Mouse (Mus musculus) ovary, adult 18-20 months (tissue): ENCODE results near the gene Abcc1.

Experiments used
- DNase-seq: peaks from one replicate; pipeline ENCODE4 v3.0.0; 2022; ENCODE audit warnings: low spot score, mixed read lengths

Gene Abcc1

DNA sequence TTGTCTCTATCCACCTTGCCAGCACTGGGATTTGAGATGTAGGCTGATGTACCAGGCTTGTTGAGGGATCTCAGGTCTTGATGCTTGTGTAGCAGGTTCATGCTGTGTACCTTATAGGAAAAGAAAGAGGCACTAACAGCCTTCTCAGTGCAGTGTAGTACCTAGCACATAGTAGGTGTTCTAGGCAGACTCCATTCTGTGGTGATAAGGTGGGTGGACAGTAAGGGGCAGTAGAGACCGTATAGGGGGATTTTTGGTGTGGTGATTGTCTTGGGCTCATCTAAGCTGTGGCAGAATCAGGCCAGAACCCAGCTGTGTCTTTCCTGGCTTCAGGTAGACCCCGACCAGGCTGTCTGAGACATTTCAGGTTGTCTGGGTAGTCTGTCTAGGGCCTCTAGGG is 15.0 kb downstream of the Abcc1 start:
- DNase-seq: no peak

DNA sequence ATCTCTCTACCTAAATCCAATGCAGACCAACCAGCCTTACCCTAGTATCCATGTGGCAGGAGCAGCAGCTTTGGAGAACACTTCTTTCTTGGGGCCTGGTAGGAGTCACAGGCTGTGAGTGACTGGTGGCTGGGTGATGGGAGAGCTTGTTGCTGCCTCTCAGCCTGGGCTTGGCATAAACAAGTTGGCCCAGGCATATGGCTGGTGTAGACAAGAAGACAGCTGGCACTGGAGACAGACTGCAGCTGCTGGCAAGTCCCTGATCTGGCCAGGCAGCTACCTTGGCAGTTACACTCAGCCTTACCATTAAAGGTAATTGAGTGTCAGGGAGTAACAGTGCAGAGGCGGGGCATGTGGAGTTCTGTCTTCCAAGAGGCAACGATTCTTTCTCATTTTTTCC is 16.0 kb downstream of the Abcc1 start:
- DNase-seq: peak; percentile 19

DNA sequence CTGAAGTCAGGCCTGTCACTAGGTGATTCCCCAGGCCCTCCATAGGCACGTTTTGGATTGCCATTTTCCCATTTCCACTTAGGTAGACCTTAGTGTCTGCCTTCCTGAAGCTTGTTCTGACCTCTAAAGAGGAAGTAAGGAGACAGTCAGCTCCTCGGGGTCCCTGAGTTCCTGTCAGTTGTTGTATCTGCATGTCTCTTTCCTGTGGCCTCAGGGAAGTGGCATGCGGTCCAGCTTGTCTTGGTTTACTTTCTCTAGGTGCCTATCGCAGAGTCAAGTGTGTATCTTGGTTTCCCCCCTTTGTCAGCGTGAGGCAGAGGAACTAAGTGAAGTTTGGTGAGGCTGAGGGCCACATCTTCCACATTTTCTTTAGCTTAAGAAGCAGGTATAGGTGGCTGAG is 17.3 kb downstream of the Abcc1 start:
- DNase-seq: no peak

DNA sequence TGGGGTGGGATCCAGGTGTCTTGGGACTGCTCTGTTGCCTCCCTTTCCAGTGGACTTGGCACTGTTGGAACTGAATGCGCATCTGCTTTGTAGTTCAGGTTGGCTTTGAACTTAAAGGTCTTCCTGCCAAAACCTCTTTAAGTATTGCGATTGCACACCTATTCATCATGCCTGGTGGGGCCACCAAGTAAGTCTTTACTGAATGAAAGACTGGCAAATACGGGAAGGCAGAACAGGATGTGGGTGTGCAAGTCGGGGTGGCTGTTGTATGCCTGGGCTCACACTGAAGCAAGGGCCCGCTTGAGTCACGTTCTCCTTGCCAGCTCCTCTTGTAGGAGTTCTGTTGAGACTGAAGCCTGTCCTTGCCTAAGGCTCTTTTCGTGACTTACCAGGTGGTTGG is 18.5 kb downstream of the Abcc1 start:
- no peak for DNase-seq

DNA sequence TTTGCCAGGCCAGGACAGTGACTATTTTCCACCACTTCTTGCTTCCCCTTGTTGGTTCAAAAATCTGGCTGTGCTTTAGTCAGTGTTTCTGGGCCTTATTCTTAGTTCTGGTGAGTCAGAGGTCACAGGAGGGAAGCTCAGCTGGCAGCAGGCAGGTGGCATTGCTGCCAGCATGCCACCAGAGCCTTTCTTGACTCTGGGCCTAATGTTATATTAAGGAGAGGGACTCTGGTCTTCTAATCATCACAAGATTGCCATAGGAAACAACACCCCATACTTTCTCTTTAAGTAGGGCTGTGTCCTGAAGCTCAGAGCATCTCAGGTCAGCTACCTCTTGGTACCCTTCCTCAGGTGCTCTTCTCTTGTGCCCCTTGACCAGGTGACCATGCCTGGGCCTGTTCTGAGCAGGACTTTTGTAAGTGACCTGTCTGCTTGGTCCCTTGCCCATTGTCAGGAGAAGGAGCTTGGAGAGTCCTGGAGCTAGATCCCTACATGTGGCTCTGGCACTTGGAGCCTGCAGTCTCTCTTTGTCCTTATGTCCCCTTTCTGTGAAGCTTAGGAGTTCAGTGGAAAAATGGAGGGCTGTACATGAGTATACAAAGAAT is 19.8 kb downstream of the Abcc1 start:
- no peak for DNase-seq

DNA sequence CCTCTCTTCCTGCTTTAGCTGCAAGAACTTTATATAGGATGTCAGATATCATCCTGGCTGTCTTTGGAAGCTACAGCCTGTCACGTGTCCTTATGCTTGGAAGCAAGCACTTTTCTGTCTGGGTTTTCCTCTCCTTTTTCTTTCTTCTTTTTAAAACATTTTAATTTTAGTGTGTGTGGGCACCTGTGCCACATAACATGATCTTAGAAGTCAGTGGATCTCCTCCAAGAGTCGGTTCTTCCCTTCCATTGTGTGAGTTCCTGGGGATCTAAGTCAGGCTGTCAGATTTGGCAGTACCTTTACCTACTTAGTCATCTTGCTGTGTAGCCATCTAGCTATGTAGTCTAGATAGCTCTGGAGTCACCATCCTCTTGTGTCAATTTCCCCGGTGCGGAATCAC is 37.9 kb downstream of the Abcc1 start:
- DNase-seq: no peak

DNA sequence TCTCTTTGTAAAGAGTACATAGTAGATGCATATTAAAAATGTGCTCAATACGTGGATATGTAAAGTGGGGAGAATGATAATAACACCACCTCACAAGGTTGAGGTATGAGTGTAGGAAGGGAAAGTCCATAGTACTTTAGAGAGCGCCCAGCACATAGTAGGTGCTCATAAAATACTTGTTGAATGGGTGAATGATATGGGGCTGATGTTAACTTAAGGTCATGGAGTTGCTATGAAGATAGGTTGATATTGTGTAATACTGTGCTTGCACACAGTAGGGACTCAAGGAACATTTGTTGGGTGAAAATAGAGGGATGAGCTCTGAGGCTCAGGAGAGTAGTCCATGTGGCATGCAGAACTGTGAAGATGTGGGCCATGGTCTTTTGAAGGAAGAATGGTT is 42.1 kb downstream of the Abcc1 start:
- no peak for DNase-seq

DNA sequence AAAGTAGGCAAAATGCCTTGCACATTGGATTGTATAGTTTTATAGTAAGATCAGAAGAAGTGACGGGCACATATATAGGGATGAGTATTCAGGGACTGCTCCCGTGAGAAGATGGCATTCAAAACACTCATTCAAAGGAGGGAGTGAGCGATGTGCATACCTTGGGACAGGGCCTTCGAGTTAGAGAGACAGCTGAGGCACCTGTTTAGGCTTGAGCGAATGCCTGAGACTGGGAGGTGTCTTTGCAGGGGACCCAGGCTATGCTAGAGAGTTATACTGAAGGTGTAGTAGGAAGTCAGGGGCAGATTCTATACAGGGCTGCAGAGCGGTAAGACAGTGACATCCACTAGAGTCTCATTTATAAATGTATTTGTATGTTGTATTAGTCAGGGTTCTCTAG is 44.3 kb downstream of the Abcc1 start:
- no peak for DNase-seq

DNA sequence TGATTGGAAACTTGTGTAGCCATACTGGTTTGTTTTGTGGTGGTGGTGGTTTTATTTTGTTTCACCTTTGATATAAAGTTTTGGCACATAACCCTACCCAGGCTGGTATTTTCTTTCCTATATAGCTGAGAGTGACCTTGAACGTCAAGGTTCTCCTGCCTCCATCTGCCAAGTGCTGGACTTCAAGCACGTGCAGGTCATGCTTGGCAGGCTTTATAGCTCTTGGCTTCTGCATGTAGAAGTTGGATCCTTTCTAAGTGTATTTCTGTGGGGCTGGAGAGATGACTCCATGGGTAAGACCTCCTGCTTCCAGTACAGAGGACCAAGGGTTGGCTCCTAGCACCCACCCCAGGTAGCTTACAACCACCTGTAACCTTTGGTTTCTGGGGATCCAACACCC is 47.8 kb downstream of the Abcc1 start:
- DNase-seq: no peak

DNA sequence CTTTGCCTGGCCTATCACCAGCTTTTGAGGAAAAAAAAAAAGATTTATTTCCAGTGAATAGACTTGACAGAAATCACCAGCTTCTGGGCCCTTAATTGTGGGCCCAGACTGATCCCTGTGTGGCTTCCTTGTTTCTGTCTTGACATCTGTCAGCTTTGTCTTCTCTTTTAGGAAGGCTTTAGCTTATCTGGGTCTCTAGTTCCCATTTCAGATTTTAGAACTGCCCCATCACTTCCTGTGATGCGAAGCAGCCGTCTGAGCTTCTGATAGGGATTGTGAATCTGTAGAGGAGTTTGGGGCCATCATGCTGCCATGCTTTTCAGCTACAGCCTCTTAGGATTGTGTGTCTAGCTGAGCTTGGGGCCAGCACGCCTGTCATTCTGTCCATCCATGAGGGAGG is 48.4 kb downstream of the Abcc1 start:
- DNase-seq: no peak

DNA sequence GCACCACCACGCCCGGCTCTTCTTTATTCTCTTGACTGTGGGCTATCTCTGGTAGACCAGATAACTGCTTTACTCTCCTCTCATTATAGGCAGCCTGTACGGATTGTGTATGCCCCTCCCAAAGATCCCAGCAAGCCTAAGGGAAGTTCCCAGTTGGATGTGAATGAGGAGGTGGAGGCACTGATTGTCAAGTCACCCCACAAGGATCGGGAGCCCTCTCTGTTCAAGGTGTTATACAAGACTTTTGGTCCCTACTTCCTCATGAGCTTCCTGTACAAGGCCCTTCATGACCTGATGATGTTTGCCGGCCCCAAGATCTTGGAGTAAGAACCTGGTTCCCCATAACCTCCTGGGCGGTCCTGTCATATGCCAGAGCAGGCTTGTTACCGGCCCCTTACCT is 49.3 kb downstream of the Abcc1 start:
- DNase-seq: no peak

DNA sequence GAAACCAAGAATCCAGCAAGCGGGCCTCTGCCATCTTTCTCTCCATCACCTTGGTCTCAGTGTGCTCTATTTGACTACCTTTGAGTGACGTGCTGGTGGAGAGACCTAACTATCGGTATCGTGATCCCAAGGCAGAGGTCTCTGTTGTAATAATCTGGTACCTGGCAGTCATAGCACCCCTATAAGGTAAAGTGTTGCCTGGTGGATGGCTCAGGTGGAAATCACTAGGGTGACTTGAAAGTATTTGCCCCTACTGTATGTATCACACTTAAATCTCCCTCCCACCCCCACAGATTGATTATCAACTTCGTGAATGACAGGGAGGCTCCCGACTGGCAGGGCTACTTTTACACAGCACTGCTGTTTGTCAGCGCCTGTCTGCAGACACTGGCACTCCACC is 49.8 kb downstream of the Abcc1 start:
- DNase-seq: no peak

DNA sequence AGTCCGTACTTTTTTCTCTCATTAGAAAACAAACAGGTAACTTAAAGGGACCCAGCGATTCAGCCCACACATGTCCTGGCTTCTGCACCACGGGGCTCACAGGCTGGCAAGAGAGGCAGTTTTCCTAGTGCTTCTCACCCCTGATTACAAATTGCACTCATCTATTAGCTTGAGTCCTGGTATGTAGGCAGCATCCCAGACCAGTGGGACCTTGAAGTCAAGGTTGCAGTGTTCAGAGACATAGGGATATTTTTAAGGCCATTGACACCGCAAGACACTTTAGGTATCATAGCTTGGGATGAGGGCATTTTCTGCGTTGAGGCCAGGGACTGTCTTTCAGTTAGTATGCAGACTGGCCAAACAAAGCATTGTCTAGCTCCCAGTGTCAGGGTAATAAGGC is 51.2 kb downstream of the Abcc1 start:
- no peak for DNase-seq

DNA sequence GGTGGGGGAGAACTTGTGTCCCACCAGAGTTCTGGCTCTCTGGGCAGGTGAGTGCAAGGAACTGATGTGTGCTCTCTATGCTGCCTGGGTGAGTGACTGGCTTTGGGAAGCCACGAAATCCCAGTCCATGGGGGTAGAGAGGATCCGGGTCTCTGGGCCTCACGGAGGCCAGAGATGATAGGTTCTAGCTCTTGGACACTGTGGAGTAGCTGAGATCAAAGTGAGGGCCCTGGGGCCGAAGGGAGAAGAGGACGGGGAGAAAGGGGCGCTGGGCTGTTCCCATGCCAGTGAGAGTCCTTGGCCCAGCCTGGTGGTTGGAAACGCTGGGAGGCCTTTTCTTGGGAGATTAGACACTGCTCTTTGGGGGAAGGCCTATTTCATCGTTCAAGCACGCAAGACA is 53.8 kb downstream of the Abcc1 start:
- no peak for DNase-seq

DNA sequence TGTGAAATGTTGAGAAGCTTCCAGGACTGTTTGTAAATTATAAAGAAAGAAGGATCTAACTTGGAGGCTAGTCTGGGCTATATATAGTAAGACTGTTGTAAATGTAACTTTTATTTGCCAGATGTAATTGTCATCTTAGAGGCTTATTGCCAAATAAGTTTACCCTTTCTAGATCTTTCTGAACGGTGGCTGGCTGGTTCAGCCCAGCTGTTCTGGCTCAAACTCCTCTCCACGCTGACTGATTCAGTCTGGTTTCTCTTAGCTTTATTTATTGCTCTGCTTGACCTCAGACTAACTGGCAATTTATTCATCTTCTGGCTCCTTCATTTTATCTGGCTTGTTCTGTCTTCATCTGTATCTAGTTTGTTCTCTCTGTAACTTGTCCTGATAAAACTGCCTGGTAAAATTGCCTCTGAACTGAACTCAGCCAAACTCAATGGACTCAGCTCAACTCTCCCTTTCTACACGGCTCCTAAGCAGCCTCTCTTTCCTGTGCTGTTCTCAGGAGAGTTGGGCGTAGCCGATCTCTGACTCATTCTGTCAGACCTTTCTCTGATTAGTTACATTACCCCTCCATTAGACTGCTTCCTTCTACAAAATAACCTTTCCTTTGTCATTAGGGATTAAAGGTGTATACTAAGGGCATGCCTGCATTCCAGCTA is 55.7 kb downstream of the Abcc1 start:
- no peak for DNase-seq

DNA sequence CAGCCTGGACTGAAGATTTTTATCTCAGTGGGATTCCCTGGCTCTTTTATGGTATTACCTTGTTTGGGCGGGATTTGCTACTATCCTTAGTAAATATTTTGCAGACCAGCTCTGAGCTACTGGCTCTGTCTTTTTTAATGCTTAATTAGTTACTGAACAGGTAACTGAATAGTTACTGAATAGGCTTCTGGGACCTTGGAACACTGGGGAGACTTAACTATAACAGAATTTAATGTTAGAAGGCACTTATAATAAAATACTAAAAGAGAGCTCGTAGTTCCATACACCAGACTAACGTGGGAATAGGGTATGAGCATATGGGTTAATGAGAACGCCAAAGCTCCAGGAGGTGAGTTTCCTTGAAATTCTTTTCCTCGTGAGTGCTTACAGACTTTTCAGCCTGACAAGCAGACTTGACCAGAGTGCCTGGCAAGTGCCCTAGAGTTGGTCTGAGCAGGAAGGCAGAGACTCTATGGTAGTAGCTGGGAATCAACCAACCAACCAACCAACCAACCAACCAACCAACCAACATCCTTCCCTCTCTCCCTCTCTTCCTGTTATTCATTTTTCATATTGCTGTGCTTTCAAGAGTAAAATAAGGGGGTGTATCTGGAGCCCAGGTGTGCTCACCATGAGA is 59.3 kb downstream of the Abcc1 start:
- no peak for DNase-seq

DNA sequence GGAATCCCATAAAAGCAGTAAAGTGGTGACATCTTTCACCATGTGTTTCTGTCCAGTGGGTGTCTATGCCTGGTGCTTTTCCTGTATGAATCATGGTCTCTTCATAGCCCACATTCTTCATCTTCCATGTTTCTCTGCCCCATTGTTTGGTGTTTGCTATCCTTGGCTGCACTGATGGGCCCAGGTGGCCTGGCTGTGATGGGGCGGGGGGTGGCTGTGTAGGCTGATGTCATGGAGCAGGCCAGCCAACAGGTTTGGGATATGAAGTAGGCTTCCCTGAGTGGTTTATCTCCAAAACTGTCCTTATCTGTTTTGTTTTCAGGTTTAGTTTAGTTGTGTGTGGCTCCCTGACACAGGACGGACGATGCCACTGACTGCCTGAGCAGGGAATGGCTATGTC is 60.7 kb downstream of the Abcc1 start:
- DNase-seq: no peak

DNA sequence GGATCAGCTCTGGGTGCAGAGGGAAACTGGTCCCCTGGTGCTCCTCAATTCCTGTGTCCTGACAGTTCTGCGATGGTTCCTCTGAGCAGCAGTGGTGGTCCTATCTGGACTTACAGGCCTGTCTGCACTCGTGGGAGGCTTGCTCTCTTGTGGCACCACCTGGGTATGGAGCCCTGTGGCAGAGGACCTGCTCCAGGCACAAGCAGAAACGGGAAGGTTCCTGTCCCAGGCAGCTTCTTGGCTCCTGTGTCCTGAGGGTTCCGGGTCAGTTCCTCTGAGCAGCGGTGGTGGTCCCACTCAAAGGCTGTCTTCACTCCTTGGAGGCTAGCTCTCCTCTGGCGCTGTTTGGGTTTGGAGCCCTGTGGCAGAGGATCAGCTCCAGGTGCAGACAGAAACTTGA is 68.0 kb downstream of the Abcc1 start:
- no peak for DNase-seq

DNA sequence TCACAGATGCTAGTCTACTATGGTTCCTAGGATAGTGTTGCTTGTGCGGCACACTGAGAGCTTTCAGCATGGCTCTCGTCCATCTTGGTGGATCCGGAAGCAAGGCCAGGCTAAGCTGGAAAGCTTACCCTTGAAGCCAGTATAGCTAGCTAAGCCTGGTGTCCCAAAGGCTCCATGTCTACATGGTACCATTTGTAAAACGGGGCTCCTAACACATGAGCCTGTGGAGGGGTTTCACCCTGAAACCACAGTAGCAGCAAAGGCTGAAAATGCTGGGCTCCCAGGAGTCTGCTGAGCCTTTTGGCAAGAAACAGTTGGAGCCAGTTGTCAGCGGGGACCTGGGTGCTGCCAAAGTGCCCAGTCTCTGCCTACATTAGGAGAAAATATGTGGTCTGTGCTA is 71.6 kb downstream of the Abcc1 start:
- DNase-seq: no peak

DNA sequence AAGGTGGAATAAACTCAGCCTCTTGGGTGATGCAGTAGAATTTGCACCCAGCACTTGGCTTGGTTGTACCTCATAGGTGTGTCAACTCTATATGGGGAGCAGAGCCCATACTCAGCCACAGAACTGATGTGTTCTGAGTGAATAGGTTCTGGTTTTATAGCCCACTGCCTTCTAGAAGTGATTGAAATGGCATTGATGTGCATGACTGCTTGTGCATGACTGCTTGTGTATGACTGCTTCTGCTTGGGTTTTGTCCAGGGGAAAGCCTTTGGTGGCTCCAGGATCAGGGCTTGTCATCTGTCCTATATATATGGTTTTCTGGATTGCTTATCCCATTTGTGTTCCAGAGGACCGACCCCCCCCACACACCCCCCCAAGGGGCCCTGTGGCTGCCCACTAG is 74.2 kb downstream of the Abcc1 start:
- no peak for DNase-seq

DNA sequence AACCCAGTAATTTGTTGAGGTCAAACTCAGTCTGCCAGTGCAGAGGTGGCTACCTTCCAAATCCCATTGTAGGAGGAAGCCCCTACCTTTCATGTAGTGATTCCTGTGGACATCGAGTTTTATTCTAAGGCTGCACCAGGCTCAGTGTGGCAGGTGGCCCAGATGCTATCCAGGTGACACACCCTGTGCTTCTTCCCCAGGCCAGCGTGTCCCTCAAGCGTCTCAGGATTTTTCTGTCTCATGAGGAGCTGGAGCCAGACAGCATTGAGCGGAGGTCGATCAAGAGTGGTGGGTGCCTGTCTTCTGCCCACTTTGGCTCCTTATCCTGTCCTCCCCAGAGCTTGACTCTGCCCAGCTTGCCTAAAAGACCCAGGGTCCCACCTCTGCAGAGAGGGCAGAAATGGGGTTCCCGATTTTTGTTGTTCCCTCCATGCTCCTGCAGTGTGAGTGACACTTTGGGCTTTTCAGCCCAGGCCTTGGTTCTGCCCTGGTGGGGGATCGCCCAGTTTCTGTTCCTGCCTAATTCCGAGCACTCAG is 76.2 kb downstream of the Abcc1 start:
- DNase-seq: no peak

DNA sequence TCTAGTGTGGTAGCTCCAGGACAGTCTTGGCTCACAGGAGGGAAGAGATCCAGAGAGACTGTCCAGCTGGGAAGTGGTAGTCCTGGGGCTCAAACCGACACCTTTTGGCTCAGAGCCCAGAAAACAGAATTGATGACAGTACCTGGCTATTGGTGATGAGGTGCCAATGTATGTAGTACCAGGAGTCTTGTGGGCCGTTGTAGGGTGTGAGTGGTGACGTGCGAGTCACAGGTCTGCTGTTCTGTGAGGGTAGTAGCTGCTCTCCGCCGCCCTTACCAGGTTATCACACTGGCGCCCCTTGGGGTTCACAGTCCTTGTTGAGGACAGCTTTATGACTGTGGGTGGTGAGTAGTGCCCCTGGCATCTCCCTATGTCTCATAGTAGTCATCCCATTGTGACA is 77.2 kb downstream of the Abcc1 start:
- no peak for DNase-seq

DNA sequence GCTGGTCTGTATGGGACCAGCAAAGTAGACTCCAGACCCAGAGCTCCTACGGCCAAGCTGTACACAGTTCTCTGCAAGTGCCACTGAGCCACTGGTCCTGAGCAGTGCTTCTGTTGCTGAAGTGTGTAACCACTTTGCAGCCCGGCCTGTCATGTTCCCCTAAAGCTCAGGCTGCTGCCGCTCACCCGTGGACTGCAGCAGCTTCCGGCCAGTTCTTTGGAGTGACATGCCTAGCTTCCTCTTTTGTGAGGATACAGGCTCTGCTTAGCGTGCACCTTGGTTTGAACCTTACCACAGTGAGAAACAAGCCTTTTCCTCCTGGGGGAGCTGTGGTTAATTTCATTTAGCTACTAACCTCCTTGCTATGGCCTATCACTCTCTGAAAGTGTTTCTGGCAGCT is 77.7 kb downstream of the Abcc1 start:
- no peak for DNase-seq
